Mouse (Mus musculus) embryonic facial prominence, embryonic 10.5 days (tissue): ENCODE measurements around the gene Rbm45. TPM values are rescaled to one million over a fixed set of nuclear protein-coding genes. Genes with fewer than 3 reads are reported as not detected.

Experiments used
- DNase-seq: peaks from one replicate; pipeline ENCODE4 v3.0.0-alpha.2; 2017; ENCODE audit warnings: low spot score
- H3K27ac ChIP-seq: fragments of 300-500 bp; sonication (generic); replicated peaks from 2 replicates; pipeline ENCODE4 v1.5.1; 2016; ENCODE audit warnings: mild to moderate bottlenecking
- H3K27me3 ChIP-seq: fragments of 300-500 bp; sonication (generic); replicated peaks from 2 replicates; pipeline ENCODE4 v1.6.1; 2016; ENCODE audit warnings: low read depth, mild to moderate bottlenecking; ENCODE audit not compliant: poor library complexity, severe bottlenecking
- H3K36me3 ChIP-seq: fragments of 300-500 bp; sonication (generic); replicated peaks from 2 replicates; pipeline ENCODE4 v1.6.1; 2016; ENCODE audit warnings: mild to moderate bottlenecking, moderate library complexity
- H3K4me1 ChIP-seq: fragments of 300-500 bp; sonication (generic); 2 replicates; pipeline ENCODE4 v1.6.1; 2016
- H3K4me3 ChIP-seq: fragments of 300-500 bp; sonication (generic); 2 replicates; pipeline ENCODE4 v1.5.1; 2016; ENCODE audit warnings: mild to moderate bottlenecking, moderate library complexity
- H3K9me3 ChIP-seq: fragments of 300-500 bp; sonication (generic); 2 replicates; pipeline ENCODE4 v1.6.1; 2016; ENCODE audit warnings: mild to moderate bottlenecking
- WGBS: fragments of 180-500 bp; shearing (Covaris S2); methylation state at CpG from one replicate; pipeline ENCODE4 v1.1.7; 2016; 5-methylcytosine and 5-hydroxymethylcytosine counted together
- polyA plus RNA-seq: library from polyadenylated mRNA; unstranded; fragments of >200 nt; fragmentation: Nextera tagmentation; extraction: Ambion mirVana; gene quantifications from 2 replicates; pipeline ENCODE4 v1.2.1, GENCODE M21; 2016

Rbm45 gene
- 20.0 and 20.6 TPM in 2 replicates for polyA plus RNA-seq

DNA sequence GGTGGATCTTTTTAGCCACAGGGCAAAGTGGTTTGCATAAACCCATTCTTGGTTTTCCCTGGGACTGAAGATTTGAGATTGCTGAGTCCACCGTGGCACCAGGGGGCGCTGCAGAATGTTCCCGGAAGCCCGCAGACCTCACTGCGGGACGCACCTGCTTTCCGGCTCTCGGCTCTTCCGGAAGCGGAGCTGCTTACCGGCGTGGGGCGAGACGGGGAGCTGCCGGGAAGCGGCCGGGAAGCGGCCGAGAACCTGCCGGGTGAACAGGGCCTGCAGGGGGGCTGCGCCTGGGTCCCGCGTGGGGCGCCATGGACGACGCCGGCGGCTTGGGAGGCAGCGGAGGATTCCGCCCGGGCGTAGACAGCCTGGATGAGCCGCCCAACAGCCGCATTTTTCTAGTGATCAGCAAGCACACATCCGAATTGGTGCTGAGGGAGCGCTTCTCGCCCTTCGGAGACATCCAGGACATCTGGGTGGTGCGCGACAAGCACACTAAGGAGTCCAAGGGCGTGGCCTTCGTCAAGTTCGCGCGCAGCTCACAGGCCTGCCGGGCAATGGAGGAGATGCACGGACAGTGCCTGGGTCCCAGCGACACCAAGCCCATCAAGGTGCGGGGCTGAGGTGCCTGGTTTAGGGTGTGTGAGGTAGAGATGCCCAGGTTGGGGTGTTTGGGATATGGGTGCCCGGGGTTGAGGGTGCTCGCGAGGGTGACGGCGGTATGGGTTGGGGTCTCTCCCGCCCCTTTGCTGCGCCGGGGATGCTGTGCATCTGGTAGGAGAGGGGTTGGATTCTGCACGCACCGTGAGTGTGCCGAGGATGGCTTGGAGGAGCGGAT is at the start of gene Rbm45:
Rbm45 (plus strand) TSS at position 164 of the 835 bp plus-strand sequence.
- under 1% methylated on average over 61 of the region's 61 CpGs for WGBS
- no peaks in the 10 kb centered on the region for H3K27me3 ChIP-seq
- H3K9me3 ChIP-seq, result no peaks in the 10 kb centered on the region
- peak within 1 kb of the TSS; percentile 82 for H3K27ac ChIP-seq
- H3K36me3 ChIP-seq, result peaks cover 35% of the 10 kb centered on the region
- DNase-seq, result peak; percentile 91
- peaks cover 8% of the 10 kb centered on the region for H3K4me1 ChIP-seq
- H3K4me3 ChIP-seq, result peak within 1 kb of the TSS; percentile 69

DNA sequence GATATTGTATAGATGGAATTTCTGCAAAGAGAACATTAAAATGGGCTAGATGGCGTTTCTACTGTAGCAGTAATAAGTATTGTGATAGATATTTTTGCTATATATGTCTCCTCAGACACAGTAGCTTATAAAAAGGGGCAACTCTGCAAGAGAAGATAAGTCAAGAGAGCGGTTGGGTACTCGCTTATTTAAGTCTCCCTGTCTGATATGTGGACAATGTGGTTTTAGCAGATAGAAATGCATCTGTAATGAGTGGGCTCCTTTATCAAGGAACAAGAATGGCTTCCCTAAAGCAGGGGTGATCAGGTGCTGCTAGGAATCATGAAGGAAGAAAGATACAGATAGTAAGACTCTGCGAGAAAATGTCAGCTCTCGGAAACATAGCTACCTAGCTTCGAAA is 49.4 kb upstream of the Rbm45 start:
- no peak overlapping the region for H3K4me3 ChIP-seq
- H3K4me1 ChIP-seq, result peaks cover 6% of the 10 kb centered on the region; the same call in 1 of the 2 replicates
- DNase-seq, result no peak
- H3K9me3 ChIP-seq, result no peaks in the 10 kb centered on the region
- H3K27ac ChIP-seq, result no peak overlapping the region
- no peaks in the 10 kb centered on the region for H3K36me3 ChIP-seq
- H3K27me3 ChIP-seq, result no peaks in the 10 kb centered on the region
- WGBS, result 88% methylated on average over 6 of the region's 6 CpGs

DNA sequence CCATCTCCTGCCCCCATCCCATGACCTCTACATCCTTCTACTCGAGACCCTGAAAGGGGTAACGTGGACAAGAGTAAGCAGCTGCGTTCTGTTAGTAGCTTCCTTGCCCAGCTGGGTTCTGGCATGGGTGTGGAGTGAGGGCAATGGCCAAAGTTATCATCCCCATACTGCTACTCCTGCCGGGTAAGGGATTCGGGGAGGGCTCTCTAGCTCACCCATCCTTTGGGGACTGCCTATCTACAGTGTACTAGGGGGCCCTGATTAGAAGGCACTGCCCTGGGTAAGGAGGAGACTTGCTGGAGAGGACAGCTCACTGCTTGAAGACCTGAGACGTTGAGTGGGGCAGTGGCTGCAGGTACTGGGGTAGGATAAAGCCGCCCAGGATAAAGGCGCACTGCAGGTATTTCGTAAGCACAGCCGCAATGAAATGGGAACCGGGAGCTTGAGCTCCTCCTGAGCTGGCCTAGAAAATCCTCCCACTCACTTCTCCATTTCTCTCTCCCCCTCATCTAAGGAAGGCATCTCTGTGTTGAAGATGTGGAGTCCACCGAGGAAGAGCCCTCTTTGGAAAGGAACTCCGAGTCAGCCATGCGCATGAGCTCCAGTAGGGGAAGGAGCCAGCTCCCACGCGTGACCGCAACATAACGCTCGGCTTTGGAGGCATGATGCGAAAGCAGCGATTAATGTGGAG is 46.5 kb upstream of the Rbm45 start:
- Histone ChIP-seq H3K27ac (no peak overlapping the region), H3K9me3 (no peaks in the 10 kb centered on the region), H3K36me3 (no peaks in the 10 kb centered on the region), H3K4me3 (no peak overlapping the region), H3K27me3 (no peaks in the 10 kb centered on the region), H3K4me1 (peaks cover 6% of the 10 kb centered on the region; the same call in 1 of the 2 replicates)
- no peak for DNase-seq
- WGBS, result 87% methylated on average over 21 of the region's 21 CpGs

DNA sequence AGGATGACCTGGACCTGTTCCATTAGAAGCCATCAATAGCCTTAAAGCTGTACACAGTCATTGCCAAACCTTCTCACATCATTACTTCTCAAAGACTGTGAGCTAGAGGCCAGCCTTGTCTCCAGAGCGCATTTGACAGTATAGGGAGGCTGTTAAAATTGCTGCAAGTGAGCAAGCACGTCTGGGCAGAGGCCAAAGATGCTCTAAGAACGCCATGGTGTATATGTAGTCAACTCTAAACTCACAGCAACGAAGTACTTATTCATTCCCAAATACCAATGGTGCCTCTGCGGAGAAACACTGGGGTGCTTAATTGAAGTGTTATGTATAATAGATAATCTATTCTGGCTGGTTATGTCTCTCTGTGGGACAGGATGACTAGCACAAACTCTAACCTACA is 45.3 kb upstream of the Rbm45 start:
- no peak overlapping the region for H3K27ac ChIP-seq
- no peaks in the 10 kb centered on the region for H3K36me3 ChIP-seq
- no peak overlapping the region for H3K4me3 ChIP-seq
- WGBS, result 89% methylated on average over 5 of the region's 5 CpGs
- no peaks in the 10 kb centered on the region for H3K27me3 ChIP-seq
- H3K9me3 ChIP-seq, result no peaks in the 10 kb centered on the region
- H3K4me1 ChIP-seq, result peaks cover 9% of the 10 kb centered on the region; the same call in 1 of the 2 replicates
- DNase-seq, result no peak

DNA sequence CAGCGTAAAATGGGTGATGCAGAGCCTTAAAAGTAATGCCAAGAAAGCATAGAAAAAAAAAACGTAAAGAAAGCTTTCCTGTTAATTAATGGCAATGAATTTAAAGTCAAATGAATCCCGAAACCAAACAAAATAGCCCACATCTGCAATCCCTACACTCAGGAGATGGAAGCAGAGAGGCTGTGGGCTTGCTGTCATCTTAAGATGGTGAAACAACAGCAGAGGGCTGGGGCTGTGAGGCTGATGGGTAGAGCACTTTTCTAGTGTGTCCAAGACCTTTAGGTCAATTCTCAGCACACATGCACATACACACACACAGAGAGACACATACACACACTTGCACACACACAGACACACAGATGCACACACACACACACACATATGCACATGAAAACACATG is 43.6 kb upstream of the Rbm45 start:
- no peaks in the 10 kb centered on the region for H3K36me3 ChIP-seq
- no peaks in the 10 kb centered on the region for H3K9me3 ChIP-seq
- H3K27me3 ChIP-seq, result no peaks in the 10 kb centered on the region
- no peak overlapping the region for H3K4me3 ChIP-seq
- no peak overlapping the region for H3K27ac ChIP-seq
- 88% methylated on average over 3 of the region's 3 CpGs for WGBS
- peaks cover 9% of the 10 kb centered on the region; the same call in 1 of the 2 replicates for H3K4me1 ChIP-seq
- no peak for DNase-seq

DNA sequence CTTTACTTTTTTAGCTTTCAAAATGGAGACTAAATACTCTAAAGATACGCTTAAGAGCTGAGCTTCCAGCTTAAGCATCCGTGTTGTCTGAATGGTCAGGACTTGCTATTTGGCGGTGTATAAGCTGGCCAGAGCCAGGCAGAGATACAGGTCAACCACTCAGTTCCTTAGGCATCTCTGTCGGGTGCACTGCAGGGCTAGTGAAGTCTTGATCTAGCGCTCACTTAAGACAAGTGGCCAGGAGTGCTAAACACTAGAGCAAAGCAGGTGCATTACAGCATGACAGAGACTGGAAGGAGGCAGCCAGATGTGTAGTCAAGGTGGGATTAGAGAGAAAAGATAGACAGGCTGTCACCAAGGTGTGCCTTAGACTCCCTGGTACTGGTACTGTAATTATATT is 39.7 kb upstream of the Rbm45 start:
- no peaks in the 10 kb centered on the region for H3K36me3 ChIP-seq
- H3K27ac ChIP-seq, result no peak overlapping the region
- WGBS, result 91% methylated on average over 5 of the region's 5 CpGs
- no peaks in the 10 kb centered on the region for H3K9me3 ChIP-seq
- H3K4me3 ChIP-seq, result no peak overlapping the region
- peaks cover 11% of the 10 kb centered on the region for H3K4me1 ChIP-seq
- H3K27me3 ChIP-seq, result no peaks in the 10 kb centered on the region
- no peak for DNase-seq

DNA sequence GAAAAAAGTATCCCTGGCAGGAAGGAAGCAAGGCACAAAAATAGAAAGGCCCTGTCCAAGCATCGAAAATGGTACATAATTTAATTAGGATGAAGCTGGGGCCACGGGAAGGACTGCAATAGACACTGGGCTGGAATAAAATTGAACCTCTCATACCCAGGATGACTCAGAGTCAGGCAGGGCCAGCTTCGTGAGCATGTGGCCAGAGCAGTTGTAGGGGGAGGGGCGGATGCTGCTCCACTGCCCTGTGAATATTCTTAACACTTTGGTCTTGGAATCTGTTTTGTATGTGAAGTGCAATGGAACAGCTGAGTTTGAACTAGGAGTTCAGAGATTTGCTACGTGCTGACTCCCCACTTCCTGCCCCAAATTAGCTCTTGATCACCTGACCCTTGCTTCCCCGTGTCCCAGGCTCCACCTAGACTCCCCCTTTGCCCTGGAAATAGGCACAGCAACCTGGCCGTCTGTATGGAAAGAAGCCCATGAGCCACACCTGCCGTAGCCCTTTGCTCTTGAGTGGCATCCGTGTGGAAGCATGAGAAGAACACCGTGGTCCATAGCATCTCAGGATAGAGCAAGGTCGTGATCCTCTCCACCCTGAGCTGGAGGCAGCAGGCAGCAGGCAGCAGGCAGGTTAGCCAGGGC is 37.5 kb upstream of the Rbm45 start:
- H3K9me3 ChIP-seq, result no peaks in the 10 kb centered on the region
- no peak for DNase-seq
- peaks cover 11% of the 10 kb centered on the region for H3K4me1 ChIP-seq
- no peak overlapping the region for H3K4me3 ChIP-seq
- WGBS, result 75% methylated on average over 11 of the region's 11 CpGs
- H3K27me3 ChIP-seq, result peaks cover 10% of the 10 kb centered on the region; the same call in 1 of the 2 replicates
- H3K27ac ChIP-seq, result no peak overlapping the region
- no peaks in the 10 kb centered on the region for H3K36me3 ChIP-seq

DNA sequence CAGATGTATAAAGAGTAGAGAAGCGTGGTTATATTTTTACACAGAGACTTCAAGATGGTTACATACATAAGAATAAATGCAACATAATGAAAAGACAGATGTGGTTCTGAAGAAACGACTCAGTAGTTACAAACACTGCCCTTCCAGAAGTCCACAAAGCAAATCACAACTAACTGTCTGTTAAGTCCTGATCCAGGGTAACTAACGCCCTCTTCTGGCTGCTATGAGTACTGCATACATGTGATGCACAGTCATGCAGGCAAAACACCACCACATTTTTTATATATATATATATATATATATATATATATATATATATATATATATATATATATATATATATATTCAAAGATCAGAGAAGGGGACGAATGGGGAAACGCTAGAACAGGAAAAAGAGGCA is 35.2 kb upstream of the Rbm45 start:
- 79% methylated on average over 5 of the region's 5 CpGs for WGBS
- H3K9me3 ChIP-seq, result no peaks in the 10 kb centered on the region
- H3K36me3 ChIP-seq, result no peaks in the 10 kb centered on the region
- DNase-seq, result no peak
- peaks cover 34% of the 10 kb centered on the region for H3K27me3 ChIP-seq
- no peak overlapping the region for H3K4me3 ChIP-seq
- H3K27ac ChIP-seq, result no peak overlapping the region
- H3K4me1 ChIP-seq, result peaks cover 18% of the 10 kb centered on the region

DNA sequence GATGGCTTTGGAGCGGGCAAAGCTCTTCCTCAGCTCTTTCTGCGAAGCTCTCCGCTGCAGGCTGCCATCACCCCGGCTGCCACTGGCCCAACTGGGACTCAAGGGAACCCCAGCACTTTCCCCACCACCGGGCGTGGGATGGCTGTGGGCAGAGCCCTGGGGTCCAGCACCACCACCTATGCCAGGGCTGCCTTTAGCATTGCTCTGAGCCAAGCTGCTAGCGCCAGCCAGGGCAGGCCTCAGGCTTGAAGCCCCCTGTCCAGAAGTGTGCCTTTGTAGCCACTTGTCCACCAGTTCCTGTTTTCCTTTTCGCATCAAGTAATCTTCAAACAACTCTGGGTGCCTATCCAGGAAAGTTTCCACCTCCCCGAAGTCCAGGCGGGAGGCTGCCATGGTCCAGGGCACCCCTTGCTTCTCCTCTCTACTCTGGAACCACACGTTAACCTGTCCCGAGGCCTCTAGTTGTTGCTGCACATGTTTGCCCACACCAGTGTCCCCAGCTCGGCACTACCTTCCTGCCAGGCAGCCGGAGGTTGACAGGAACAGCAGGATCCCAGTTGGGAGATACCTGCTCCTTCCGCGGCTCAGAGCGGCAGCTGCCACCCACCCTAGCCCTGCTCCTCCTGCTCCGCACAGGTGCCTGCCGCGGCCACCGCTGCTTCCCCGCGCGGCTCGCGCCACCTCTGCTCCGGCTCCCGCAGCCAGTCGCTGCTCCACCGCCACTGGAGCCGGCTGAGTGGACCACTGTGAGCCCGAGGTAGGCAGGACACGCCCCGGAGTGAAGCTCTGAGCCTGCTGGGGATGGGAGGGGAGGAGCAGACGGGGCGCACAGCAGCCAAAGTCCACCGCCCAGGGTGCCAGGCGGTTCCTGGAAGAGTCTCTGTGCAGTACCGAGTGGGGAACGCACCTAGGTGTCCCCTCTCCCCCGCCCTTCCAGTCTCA is 31.3 kb upstream of the Rbm45 start, which contains the start of gene Pde11a:
Pde11a (minus strand) TSS at position 560 of the 942 bp plus-strand sequence.
- peak within 1 kb of the TSS; percentile 66 for H3K4me3 ChIP-seq
- peaks cover 40% of the 10 kb centered on the region for H3K27me3 ChIP-seq
- 17% methylated on average over 41 of the region's 41 CpGs for WGBS
- DNase-seq, result peak; percentile 66
- no peaks in the 10 kb centered on the region for H3K36me3 ChIP-seq
- peaks cover 10% of the 10 kb centered on the region for H3K4me1 ChIP-seq
- H3K9me3 ChIP-seq, result no peaks in the 10 kb centered on the region
- H3K27ac ChIP-seq, result peak within 1 kb of the TSS; percentile 40; the same call in 1 of the 2 replicates

DNA sequence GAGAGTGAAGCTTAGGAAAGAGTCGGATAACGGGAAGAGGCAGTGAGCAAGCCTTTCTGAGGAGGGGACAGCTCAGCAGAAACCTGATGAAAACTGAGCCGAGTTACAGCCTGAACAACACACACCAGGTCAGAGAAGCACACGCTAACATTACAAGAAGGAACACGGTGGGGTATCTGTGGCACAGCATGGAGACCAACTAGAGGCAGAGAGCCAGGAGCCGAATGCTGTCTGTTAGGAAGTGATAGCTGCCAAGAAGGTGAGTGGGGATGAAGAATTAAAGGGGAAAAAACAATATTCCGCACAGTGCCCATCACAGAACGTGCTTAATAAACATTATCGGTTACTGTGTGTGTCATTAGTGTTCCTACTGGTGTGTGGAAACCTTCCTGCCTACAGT is 27.6 kb upstream of the Rbm45 start:
- Histone ChIP-seq H3K4me3 (no peak overlapping the region), H3K27ac (no peak overlapping the region), H3K36me3 (no peaks in the 10 kb centered on the region), H3K27me3 (peaks cover 31% of the 10 kb centered on the region), H3K9me3 (no peaks in the 10 kb centered on the region), H3K4me1 (peaks cover 10% of the 10 kb centered on the region)
- no peak for DNase-seq
- 93% methylated on average over 9 of the region's 9 CpGs for WGBS

DNA sequence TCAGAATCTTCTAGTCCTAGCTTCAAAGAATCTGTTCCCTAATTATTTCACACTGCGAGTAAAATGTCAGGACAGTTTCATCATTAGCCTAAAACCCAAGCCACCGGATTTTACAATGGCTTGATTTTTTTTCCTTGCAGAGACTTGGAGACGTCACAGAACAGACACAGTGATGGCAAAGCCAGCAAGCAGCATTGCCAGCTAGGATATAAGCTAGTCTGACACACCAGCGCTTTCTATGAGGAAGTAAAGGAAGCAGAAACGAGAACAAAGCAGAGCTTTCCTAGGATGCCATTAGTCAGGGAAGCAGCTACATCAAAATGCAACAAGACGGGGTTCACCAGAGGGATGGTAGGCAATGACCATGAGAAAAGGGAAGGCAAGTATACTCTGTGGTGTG is 21.9 kb upstream of the Rbm45 start:
- Histone ChIP-seq H3K4me1 (no peaks in the 10 kb centered on the region), H3K27me3 (no peaks in the 10 kb centered on the region), H3K4me3 (no peak overlapping the region), H3K36me3 (no peaks in the 10 kb centered on the region), H3K27ac (no peak overlapping the region), H3K9me3 (no peaks in the 10 kb centered on the region)
- no peak for DNase-seq
- 82% methylated on average over 6 of the region's 6 CpGs for WGBS

DNA sequence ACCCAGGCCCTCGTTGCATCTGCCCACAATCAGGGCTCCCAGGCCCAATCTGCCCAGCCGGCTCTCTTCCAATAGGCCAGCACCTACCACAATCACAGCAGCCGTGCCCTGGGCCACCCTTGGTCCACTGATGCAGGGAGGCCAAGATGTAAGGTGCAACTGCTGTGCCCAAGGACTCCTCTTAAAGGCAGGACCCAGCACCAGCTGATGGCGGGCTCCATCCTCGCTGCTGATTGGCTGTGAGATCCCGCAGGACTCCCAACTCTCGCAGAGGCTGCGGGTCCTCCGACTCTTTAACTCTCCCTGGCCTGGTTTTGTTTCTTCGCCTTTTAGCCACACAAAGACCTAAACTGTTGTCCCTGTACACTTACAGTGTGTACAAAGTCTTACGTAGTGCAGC is 9.6 kb upstream of the Rbm45 start, which contains the start of gene Cyct:
Cyct (minus strand) TSS at position 225 of the 400 bp plus-strand sequence.
- WGBS, result 89% methylated on average over 11 of the region's 11 CpGs
- no peaks in the 10 kb centered on the region for H3K27me3 ChIP-seq
- no peak within 1 kb of the TSS for H3K4me3 ChIP-seq
- H3K4me1 ChIP-seq, result no peaks in the 10 kb centered on the region
- H3K27ac ChIP-seq, result no peak within 1 kb of the TSS
- DNase-seq, result no peak
- H3K9me3 ChIP-seq, result no peaks in the 10 kb centered on the region
- no peaks in the 10 kb centered on the region for H3K36me3 ChIP-seq
